21 mouse cellular contexts compared by ENCODE assay signal in the genomic region with DNA sequence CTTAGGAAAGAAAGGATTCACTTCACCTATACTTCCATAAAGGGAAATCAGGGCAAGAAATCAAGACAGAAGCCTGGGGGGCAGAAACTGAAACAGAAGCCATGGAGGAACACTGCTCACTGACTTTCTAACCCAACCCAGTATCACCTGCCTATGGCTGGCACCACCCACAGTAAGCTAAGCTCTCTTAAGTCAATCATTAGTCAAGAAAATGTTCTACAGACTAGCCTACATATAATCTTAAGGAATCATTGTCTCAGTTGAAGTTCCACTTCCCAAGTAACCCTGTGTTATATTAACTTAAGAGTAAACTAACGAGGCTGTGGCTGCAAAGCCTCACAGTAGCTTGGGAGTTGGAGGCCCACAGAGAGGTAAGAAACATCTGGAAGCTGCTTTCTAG. TPM values are rescaled to one million over a fixed set of nuclear protein-coding genes. Genes with fewer than 3 reads are reported as not detected.
DNase-seq lines count a peak whose midpoint lies in the region; ATAC-seq and TF ChIP-seq lines count a peak whose summit lies in the region.
"Had no signal": no experiment of that assay in that cellular context is flagged by ENCODE, and none has a peak within 500 bp of the region (broad histone marks: within the 10 kb centered on the region; RNA-seq: fewer than 3 reads in every experiment).

No protein-coding gene starts in this region.

- H3K9me3 ChIP-seq in kidney, embryonic 16.5 days (ENCODE audit: low read length) = no peaks in the 10 kb centered on the region
- H3K9me3 ChIP-seq in forebrain, postnatal 0 days (ENCODE audit: low read length) = no peaks in the 10 kb centered on the region
- H3K9me3 ChIP-seq in midbrain, postnatal 0 days (ENCODE audit: low read length) = no peaks in the 10 kb centered on the region
- H3K9me3 ChIP-seq: embryonic facial prominence, embryonic 12.5 days had no signal

- no peak overlapping the region for H3K27ac ChIP-seq in kidney, embryonic 16.5 days (ENCODE audit: low read length)
- H3K27ac ChIP-seq in forebrain, postnatal 0 days (ENCODE audit: low read depth, low read length) = no peak overlapping the region
- H3K27ac ChIP-seq in midbrain, postnatal 0 days (ENCODE audit: low read depth, low read length) = no peak overlapping the region
- H3K27ac ChIP-seq: embryonic facial prominence, embryonic 12.5 days; heart, adult 2 months; hindbrain, postnatal 0 days had no signal

- H3K4me2 ChIP-seq in kidney, embryonic 16.5 days (replicated peaks; ENCODE audit: low read depth, low read length) = no peak overlapping the region
- H3K4me2 ChIP-seq in forebrain, postnatal 0 days (ENCODE audit: low read depth) = no peak overlapping the region
- H3K4me2 ChIP-seq in midbrain, postnatal 0 days (ENCODE audit: low read depth, low read length, poor library complexity, severe bottlenecking) = no peak overlapping the region
- H3K4me2 ChIP-seq: embryonic facial prominence, embryonic 12.5 days; liver, embryonic 11.5 days had no signal

- peak; percentile 21 for DNase-seq in kidney, adult 18-20 months
- peak; percentile 57 for DNase-seq in large intestine, adult 2 months (ENCODE audit: low read depth, low spot score)
- DNase-seq in forebrain, postnatal 0 days = no peak
- DNase-seq in spleen, adult 18-20 months = no peak
- DNase-seq in ovary, postnatal 14 days (ENCODE audit: low spot score) = no peak
- DNase-seq in midbrain, postnatal 0 days (ENCODE audit: low spot score) = no peak
- DNase-seq: adrenal gland, adult 2 months; cerebellum, adult 2 months; gastrocnemius, postnatal 25 days; heart, adult 2 months; layer of hippocampus, adult 9-11 months; lung, adult 2 months; lung, postnatal 4 days had no signal

- H3K27me3 ChIP-seq in kidney, embryonic 16.5 days (ENCODE audit: insufficient read depth, low read length) = no peaks in the 10 kb centered on the region
- 0 out of 2 replicates have a peak, but pooled peaks cover 6% of the 10 kb centered on the region for H3K27me3 ChIP-seq in forebrain, postnatal 0 days (ENCODE audit: insufficient read depth, low read length)
- no peaks in the 10 kb centered on the region for H3K27me3 ChIP-seq in midbrain, postnatal 0 days (ENCODE audit: insufficient read depth, low read length)
- H3K27me3 ChIP-seq: embryonic facial prominence, embryonic 12.5 days had no signal

- H3K9ac ChIP-seq in kidney, embryonic 16.5 days (replicated peaks; ENCODE audit: low read length) = no peak overlapping the region
- H3K9ac ChIP-seq in forebrain, postnatal 0 days = no peak overlapping the region
- H3K9ac ChIP-seq in midbrain, postnatal 0 days (replicated peaks; ENCODE audit: low read length, poor library complexity, severe bottlenecking) = no peak overlapping the region
- H3K9ac ChIP-seq: embryonic facial prominence, embryonic 12.5 days had no signal

- H3K4me3 ChIP-seq in kidney, embryonic 16.5 days (ENCODE audit: low read length) = no peak overlapping the region
- H3K4me3 ChIP-seq in forebrain, postnatal 0 days (ENCODE audit: low read depth, low read length) = no peak overlapping the region
- no peak overlapping the region for H3K4me3 ChIP-seq in midbrain, postnatal 0 days (ENCODE audit: low read depth, low read length)
- H3K4me3 ChIP-seq: embryonic facial prominence, embryonic 12.5 days; erythroblast, embryonic 14.5 days; heart, adult 2 months had no signal

- 38% methylated on average over 1 of the region's 1 CpGs for WGBS in kidney, embryonic 16.5 days
- 33% methylated on average over 1 of the region's 1 CpGs for WGBS in large intestine, adult 2 months
- 68% methylated on average over 1 of the region's 1 CpGs for WGBS in forebrain, postnatal 0 days
- 79% methylated on average over 1 of the region's 1 CpGs for WGBS in midbrain, postnatal 0 days

- no peaks in the 10 kb centered on the region for H3K36me3 ChIP-seq in kidney, embryonic 16.5 days (ENCODE audit: insufficient read depth, low read length)
- H3K36me3 ChIP-seq in forebrain, postnatal 0 days (ENCODE audit: insufficient read depth) = no peaks in the 10 kb centered on the region
- no peaks in the 10 kb centered on the region for H3K36me3 ChIP-seq in midbrain, postnatal 0 days (ENCODE audit: insufficient read depth, low read length)
- H3K36me3 ChIP-seq: embryonic facial prominence, embryonic 12.5 days had no signal

- no peak for TF ChIP-seq CTCF in forebrain, postnatal 0 days (IDR thresholded peaks at IDR 0.05; ENCODE audit: low read depth)
- no peak for TF ChIP-seq CTCF in midbrain, postnatal 0 days (IDR thresholded peaks at IDR 0.05)

- H3K4me1 ChIP-seq in kidney, embryonic 16.5 days (ENCODE audit: insufficient read depth, low read length) = no peaks in the 10 kb centered on the region
- H3K4me1 ChIP-seq in forebrain, postnatal 0 days (ENCODE audit: insufficient read depth) = 0 out of 2 replicates have a peak, but pooled peaks cover 3% of the 10 kb centered on the region
- H3K4me1 ChIP-seq in midbrain, postnatal 0 days (ENCODE audit: insufficient read depth, low read length) = no peaks in the 10 kb centered on the region
- H3K4me1 ChIP-seq: embryonic facial prominence, embryonic 12.5 days had no signal

- peak; percentile 96 for ATAC-seq in kidney, embryonic 16.5 days (ENCODE audit: low FRiP score, low TSS enrichment)
- ATAC-seq in forebrain, postnatal 0 days = no peak
- no peak for ATAC-seq in midbrain, postnatal 0 days (ENCODE audit: low FRiP score)
- ATAC-seq: forebrain, embryonic 14.5 days; hindbrain, postnatal 0 days had no signal

RNA-seq across cellular contexts. Expression of a gene that starts 35.6 kb away (rescaled TPM):
- 0.31 and 0.36 TPM in 2 replicates for polyA plus RNA-seq in kidney, embryonic 16.5 days (2015; fragmentation: Nextera tagmentation; extraction: Ambion mirVana)
- 0.07 TPM in 1 of 2 replicates, not detected in the other for polyA plus RNA-seq in large intestine, adult 2 months (2012; rRNA removed)
- total RNA-seq in forebrain, postnatal 0 days (2014; rRNA removed) = 3.0 and 3.9 TPM in 2 replicates
- polyA plus RNA-seq in forebrain, postnatal 0 days (2015; fragmentation: Nextera tagmentation; extraction: Ambion mirVana) = 1.4 and 2.1 TPM in 2 replicates
- 0.33 and 2.5 TPM in 2 replicates for total RNA-seq in midbrain, postnatal 0 days (2014; rRNA removed)
- 0.41 and 0.43 TPM in 2 replicates for polyA plus RNA-seq in midbrain, postnatal 0 days (2015; fragmentation: Nextera tagmentation; extraction: Ambion mirVana)
- total RNA-seq: hematopoietic stem cell, adult 5-6 weeks had no signal
- polyA plus RNA-seq: erythroblast, embryonic 14.5 days; forebrain, embryonic 14.5 days; liver, embryonic 11.5 days; neural tube, embryonic 11.5 days had no signal

Comparison
In these comparisons a context has a peak if more than half of its experiments do, and no peak if none do; other contexts are left out.
1. DNase-seq: peak in kidney, adult 18-20 months (single experiment) and large intestine, adult 2 months (single experiment); none in forebrain, postnatal 0 days (single experiment), spleen, adult 18-20 months (0 of 2), ovary, postnatal 14 days (single experiment) and midbrain, postnatal 0 days (single experiment).